Mouse (Mus musculus): ENCODE measurements around the gene Dspp. TPM values are rescaled to one million over a fixed set of nuclear protein-coding genes. Genes with fewer than 3 reads are reported as not detected.

The Dspp gene
- polyA plus RNA-seq, 1 experiment: not detected

DNA sequence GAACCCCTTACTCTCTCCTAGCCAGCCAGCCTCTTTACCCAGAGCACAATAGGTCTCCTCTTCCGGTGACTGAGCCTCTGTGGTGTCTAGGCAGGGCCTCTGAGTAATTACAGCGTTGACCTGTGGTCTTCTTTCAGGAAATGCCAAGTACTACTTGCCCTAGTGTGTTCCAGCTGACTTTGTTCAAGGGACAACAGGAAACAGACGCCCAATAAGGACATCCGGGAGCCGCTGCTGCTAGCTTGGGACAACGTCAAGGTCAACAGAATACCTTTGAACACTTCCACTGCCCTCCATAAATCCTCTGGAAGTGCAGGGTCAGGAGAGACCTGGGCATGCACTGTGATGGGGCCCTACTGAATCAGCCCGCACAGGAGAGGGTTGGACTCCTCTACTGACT, 21.2 kb upstream of the Dspp start:
- Histone ChIP-seq H3K27me3 (ENCODE audit: control insufficient read depth, insufficient read depth, insufficient read length) (no peaks in the 10 kb centered on the region), H3K4me3 (ENCODE audit: insufficient read depth, poor library complexity, severe bottlenecking) (no peak overlapping the region), H3K79me2 (ENCODE audit: control insufficient read depth, insufficient read depth) (no peaks in the 10 kb centered on the region), H3K36me3 (ENCODE audit: control insufficient read depth, insufficient read depth) (no peaks in the 10 kb centered on the region), H3ac (ENCODE audit: control insufficient read depth, insufficient read length, low read depth) (no peak overlapping the region), H3K79me3 (ENCODE audit: low read depth) (no peaks in the 10 kb centered on the region)
- TF ChIP-seq MYOD1 (IDR thresholded peaks at IDR 0.05; ENCODE audit: control insufficient read depth, insufficient read length, low read depth) (no peak), USF1 (IDR thresholded peaks at IDR 0.05; ENCODE audit: low read depth) (no peak), MYOG (IDR thresholded peaks at IDR 0.05; ENCODE audit: control insufficient read depth, extremely low read depth, insufficient read length) (no peak), FOSL1 (IDR thresholded peaks at IDR 0.05; ENCODE audit: insufficient read depth, low read length, poor library complexity, severe bottlenecking) (no peak), CEBPB (IDR thresholded peaks at IDR 0.05; ENCODE audit: low read depth) (no peak), MAX (IDR thresholded peaks at IDR 0.05) (no peak), CTCF (IDR thresholded peaks at IDR 0.05; ENCODE audit: control insufficient read depth, insufficient read depth, insufficient read length) (no peak)

- Histone ChIP-seq H3K79me3 (ENCODE audit: low read depth) (no peaks in the 10 kb centered on the region), H3K27me3 (ENCODE audit: control insufficient read depth, insufficient read depth, insufficient read length) (no peaks in the 10 kb centered on the region), H3K79me2 (ENCODE audit: control insufficient read depth, insufficient read depth) (no peaks in the 10 kb centered on the region), H3ac (ENCODE audit: control insufficient read depth, insufficient read length, low read depth) (no peak overlapping the region), H3K36me3 (ENCODE audit: control insufficient read depth, insufficient read depth) (no peaks in the 10 kb centered on the region), H3K4me3 (ENCODE audit: insufficient read depth, poor library complexity, severe bottlenecking) (no peak overlapping the region)
- TF ChIP-seq MYOG (IDR thresholded peaks at IDR 0.05; ENCODE audit: control insufficient read depth, extremely low read depth, insufficient read length) (no peak), MAX (IDR thresholded peaks at IDR 0.05) (no peak), USF1 (IDR thresholded peaks at IDR 0.05; ENCODE audit: low read depth) (no peak), FOSL1 (IDR thresholded peaks at IDR 0.05; ENCODE audit: insufficient read depth, low read length, poor library complexity, severe bottlenecking) (no peak), CEBPB (IDR thresholded peaks at IDR 0.05; ENCODE audit: low read depth) (no peak), CTCF (IDR thresholded peaks at IDR 0.05; ENCODE audit: control insufficient read depth, insufficient read depth, insufficient read length) (no peak), MYOD1 (IDR thresholded peaks at IDR 0.05; ENCODE audit: control insufficient read depth, insufficient read length, low read depth) (no peak)
Observed at GRCm38 (mm10) chr5:104150196-104150595, 20.3 kb upstream of the Dspp start.

- Histone ChIP-seq H3K36me3 (ENCODE audit: control insufficient read depth, insufficient read depth) (no peaks in the 10 kb centered on the region), H3K4me3 (ENCODE audit: insufficient read depth, poor library complexity, severe bottlenecking) (no peak overlapping the region), H3K27me3 (ENCODE audit: control insufficient read depth, insufficient read depth, insufficient read length) (no peaks in the 10 kb centered on the region), H3K79me2 (ENCODE audit: control insufficient read depth, insufficient read depth) (no peaks in the 10 kb centered on the region), H3K79me3 (ENCODE audit: low read depth) (no peaks in the 10 kb centered on the region), H3ac (ENCODE audit: control insufficient read depth, insufficient read length, low read depth) (no peak overlapping the region)
- TF ChIP-seq MYOG (IDR thresholded peaks at IDR 0.05; ENCODE audit: control insufficient read depth, extremely low read depth, insufficient read length) (no peak), FOSL1 (IDR thresholded peaks at IDR 0.05; ENCODE audit: insufficient read depth, low read length, poor library complexity, severe bottlenecking) (no peak), CEBPB (IDR thresholded peaks at IDR 0.05; ENCODE audit: low read depth) (no peak), CTCF (IDR thresholded peaks at IDR 0.05; ENCODE audit: control insufficient read depth, insufficient read depth, insufficient read length) (no peak), MYOD1 (IDR thresholded peaks at IDR 0.05; ENCODE audit: control insufficient read depth, insufficient read length, low read depth) (no peak), USF1 (IDR thresholded peaks at IDR 0.05; ENCODE audit: low read depth) (no peak), MAX (IDR thresholded peaks at IDR 0.05) (no peak)
Observed at GRCm38 (mm10) chr5:104157701-104158100, 12.8 kb upstream of the Dspp start.

GRCm38 (mm10) chr5:104158332-104159052, 12.0 kb upstream of the Dspp start:
- Histone ChIP-seq H3K27me3 (ENCODE audit: control insufficient read depth, insufficient read depth, insufficient read length) (no peaks in the 10 kb centered on the region), H3K79me2 (ENCODE audit: control insufficient read depth, insufficient read depth) (no peaks in the 10 kb centered on the region), H3K79me3 (ENCODE audit: low read depth) (no peaks in the 10 kb centered on the region), H3ac (ENCODE audit: control insufficient read depth, insufficient read length, low read depth) (no peak overlapping the region), H3K4me3 (ENCODE audit: insufficient read depth, poor library complexity, severe bottlenecking) (no peak overlapping the region), H3K36me3 (ENCODE audit: control insufficient read depth, insufficient read depth) (no peaks in the 10 kb centered on the region)
- TF ChIP-seq FOSL1 (IDR thresholded peaks at IDR 0.05; ENCODE audit: insufficient read depth, low read length, poor library complexity, severe bottlenecking) (no peak), CEBPB (IDR thresholded peaks at IDR 0.05; ENCODE audit: low read depth) (no peak), CTCF (IDR thresholded peaks at IDR 0.05; ENCODE audit: control insufficient read depth, insufficient read depth, insufficient read length) (no peak), MAX (IDR thresholded peaks at IDR 0.05) (no peak), USF1 (IDR thresholded peaks at IDR 0.05; ENCODE audit: low read depth) (no peak), MYOG (IDR thresholded peaks at IDR 0.05; ENCODE audit: control insufficient read depth, extremely low read depth, insufficient read length) (no peak), MYOD1 (IDR thresholded peaks at IDR 0.05; ENCODE audit: control insufficient read depth, insufficient read length, low read depth) (no peak)

- H3K27me3 ChIP-seq (ENCODE audit: control insufficient read depth, insufficient read depth, insufficient read length): no peaks in the 10 kb centered on the region
- H3K36me3 ChIP-seq (ENCODE audit: control insufficient read depth, insufficient read depth): no peaks in the 10 kb centered on the region
- TF ChIP-seq USF1 (IDR thresholded peaks at IDR 0.05; ENCODE audit: low read depth): no peak
- TF ChIP-seq CEBPB (IDR thresholded peaks at IDR 0.05; ENCODE audit: low read depth): no peak
- no peak overlapping the region for H3K4me3 ChIP-seq (ENCODE audit: insufficient read depth, poor library complexity, severe bottlenecking)
- no peak overlapping the region for H3ac ChIP-seq (ENCODE audit: control insufficient read depth, insufficient read length, low read depth)
- H3K79me3 ChIP-seq (ENCODE audit: low read depth): no peaks in the 10 kb centered on the region
- H3K79me2 ChIP-seq (ENCODE audit: control insufficient read depth, insufficient read depth): no peaks in the 10 kb centered on the region
Observed at GRCm38 (mm10) chr5:104160581-104160980, 9.9 kb upstream of the Dspp start.

GRCm38 (mm10) chr5:104161390-104161789, 9.1 kb upstream of the Dspp start:
- no peaks in the 10 kb centered on the region for H3K36me3 ChIP-seq (ENCODE audit: control insufficient read depth, insufficient read depth)
- TF ChIP-seq MYOD1 (IDR thresholded peaks at IDR 0.05; ENCODE audit: control insufficient read depth, insufficient read length, low read depth): no peak
- TF ChIP-seq MYOG (IDR thresholded peaks at IDR 0.05; ENCODE audit: control insufficient read depth, extremely low read depth, insufficient read length): no peak
- TF ChIP-seq CEBPB (IDR thresholded peaks at IDR 0.05; ENCODE audit: low read depth): no peak
- TF ChIP-seq FOSL1 (IDR thresholded peaks at IDR 0.05; ENCODE audit: insufficient read depth, low read length, poor library complexity, severe bottlenecking): no peak
- TF ChIP-seq MAX (IDR thresholded peaks at IDR 0.05): no peak
- no peak for TF ChIP-seq CTCF (IDR thresholded peaks at IDR 0.05; ENCODE audit: control insufficient read depth, insufficient read depth, insufficient read length)
- TF ChIP-seq USF1 (IDR thresholded peaks at IDR 0.05; ENCODE audit: low read depth): no peak

More at GRCm38 (mm10) chr5:104161390-104161789, 9.1 kb upstream of the Dspp start:
- Histone ChIP-seq H3K27me3 (ENCODE audit: control insufficient read depth, insufficient read depth, insufficient read length) (peaks cover 5% of the 10 kb centered on the region), H3K79me3 (ENCODE audit: low read depth) (no peaks in the 10 kb centered on the region), H3K79me2 (ENCODE audit: control insufficient read depth, insufficient read depth) (no peaks in the 10 kb centered on the region), H3ac (ENCODE audit: control insufficient read depth, insufficient read length, low read depth) (no peak overlapping the region), H3K4me3 (ENCODE audit: insufficient read depth, poor library complexity, severe bottlenecking) (no peak overlapping the region)
